Mouse (Mus musculus): ENCODE measurements around the gene Urgcp.

GRCm38 (mm10) chr11:5802005-5802404, 39.8 kb upstream of the Urgcp start:
- no peak for TF ChIP-seq POLR2A (IDR thresholded peaks at IDR 0.05; ENCODE audit: insufficient read length, low read depth)
- no peak for TF ChIP-seq MAX (IDR thresholded peaks at IDR 0.05; ENCODE audit: low read depth)
- TF ChIP-seq POLR2AphosphoS2 (IDR thresholded peaks at IDR 0.05; ENCODE audit: insufficient read length, low read depth) = peak; percentile 60
- TF ChIP-seq CEBPB (IDR thresholded peaks at IDR 0.05; ENCODE audit: insufficient read depth, poor library complexity, severe bottlenecking) = no peak
- TF ChIP-seq TCF3 (IDR thresholded peaks at IDR 0.05; ENCODE audit: insufficient read length, low read depth) = no peak
- no peak for TF ChIP-seq USF1 (IDR thresholded peaks at IDR 0.05; ENCODE audit: low read depth)
- no peak for TF ChIP-seq E2F4 (IDR thresholded peaks at IDR 0.05; ENCODE audit: insufficient read depth)
